ENCODE assay signal across 11 mouse cellular contexts in the genomic region with DNA sequence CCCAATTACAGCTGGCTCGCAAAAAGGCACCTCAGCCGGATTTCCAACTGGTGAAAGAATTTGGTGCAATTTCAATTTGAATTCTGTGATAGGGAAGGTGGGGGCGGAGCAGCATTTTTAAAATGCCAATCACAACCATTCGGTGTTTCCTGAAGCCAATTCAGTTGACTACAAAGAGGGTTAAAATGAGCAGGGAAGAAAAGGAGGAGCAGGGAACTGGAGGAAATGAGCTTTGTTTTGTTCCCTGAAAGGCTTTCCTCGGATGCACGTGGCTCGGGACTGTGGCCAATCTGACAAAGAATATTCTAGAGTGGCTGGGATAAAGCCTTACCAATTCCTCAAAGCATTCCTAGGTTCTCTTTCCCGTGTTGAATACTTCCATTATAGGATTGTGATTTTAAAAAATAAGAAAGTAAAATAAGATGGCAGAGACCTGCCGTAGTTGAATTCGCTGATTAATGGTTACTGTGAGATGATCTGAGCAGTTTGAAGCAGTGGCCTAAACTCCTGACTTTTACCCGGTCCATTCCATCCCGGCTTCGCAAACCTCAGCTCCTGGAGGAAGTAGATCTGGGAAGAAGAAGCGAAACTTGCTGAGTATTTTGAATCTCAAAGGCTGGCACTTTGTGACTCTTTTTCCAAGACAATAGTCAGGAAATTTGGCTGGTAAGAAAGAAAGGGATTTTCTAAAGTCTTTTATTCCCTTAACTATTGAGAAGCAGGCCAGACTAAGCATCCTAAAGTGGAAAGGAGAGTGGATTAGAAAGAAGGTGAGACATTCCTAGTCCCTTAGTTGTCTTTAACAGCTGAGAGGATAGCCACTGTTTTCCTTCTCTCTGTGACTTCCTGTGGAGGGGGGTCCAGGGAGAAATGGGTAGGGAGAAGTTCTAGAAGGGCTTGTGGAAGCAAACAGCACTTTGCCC.
DNase-seq lines count a peak whose midpoint lies in the region; ATAC-seq lines count a peak whose summit lies in the region.
"Had no signal": no experiment of that assay in that cellular context is flagged by ENCODE, and none has a peak within 500 bp of the region (broad histone marks: within the 10 kb centered on the region; RNA-seq: fewer than 3 reads in every experiment).

No protein-coding gene starts in this region.

- H3K27me3 ChIP-seq in forebrain, embryonic 10.5 days (ENCODE audit: poor library complexity, severe bottlenecking) = peaks cover 15% of the 10 kb centered on the region
- H3K27me3 ChIP-seq in forebrain, embryonic 11.5 days (ENCODE audit: control insufficient read depth, insufficient read depth, low read length) = no peaks in the 10 kb centered on the region
- H3K27me3 ChIP-seq in midbrain, embryonic 16.5 days (ENCODE audit: control insufficient read depth, insufficient read depth, low read depth, low read length) = peaks cover 4% of the 10 kb centered on the region; the same call in 1 of the 2 replicates
- peaks cover 10% of the 10 kb centered on the region for H3K27me3 ChIP-seq in midbrain, embryonic 13.5 days
- H3K27me3 ChIP-seq in kidney, embryonic 14.5 days (ENCODE audit: control insufficient read depth, insufficient read depth, low read length) = no peaks in the 10 kb centered on the region

- no peaks in the 10 kb centered on the region for H3K36me3 ChIP-seq in forebrain, embryonic 10.5 days (replicated peaks)
- no peaks in the 10 kb centered on the region for H3K36me3 ChIP-seq in forebrain, embryonic 11.5 days (ENCODE audit: control insufficient read depth, insufficient read depth, low read length)
- no peaks in the 10 kb centered on the region for H3K36me3 ChIP-seq in midbrain, embryonic 16.5 days (ENCODE audit: control insufficient read depth, insufficient read depth, low read length)
- H3K36me3 ChIP-seq in midbrain, embryonic 13.5 days = no peaks in the 10 kb centered on the region
- H3K36me3 ChIP-seq in kidney, embryonic 14.5 days (ENCODE audit: control insufficient read depth, insufficient read depth, low read length) = no peaks in the 10 kb centered on the region

- 29% methylated on average over 14 of the region's 14 CpGs for WGBS in forebrain, embryonic 10.5 days
- 25% methylated on average over 14 of the region's 14 CpGs for WGBS in forebrain, embryonic 11.5 days
- 25% methylated on average over 14 of the region's 14 CpGs for WGBS in midbrain, embryonic 16.5 days
- WGBS in midbrain, embryonic 13.5 days = 26% methylated on average over 14 of the region's 14 CpGs
- WGBS in kidney, embryonic 14.5 days = 48% methylated on average over 14 of the region's 14 CpGs

- peaks cover 37% of the 10 kb centered on the region for H3K4me1 ChIP-seq in forebrain, embryonic 10.5 days
- peaks cover 6% of the 10 kb centered on the region; the same call in 1 of the 2 replicates for H3K4me1 ChIP-seq in forebrain, embryonic 11.5 days (replicated peaks; ENCODE audit: control insufficient read depth, insufficient read depth, low read length)
- H3K4me1 ChIP-seq in midbrain, embryonic 16.5 days (ENCODE audit: control insufficient read depth, insufficient read depth, low read length) = peaks cover 5% of the 10 kb centered on the region; the same call in 1 of the 2 replicates
- peaks cover 15% of the 10 kb centered on the region for H3K4me1 ChIP-seq in midbrain, embryonic 13.5 days (replicated peaks)
- peaks cover 13% of the 10 kb centered on the region for H3K4me1 ChIP-seq in kidney, embryonic 14.5 days (ENCODE audit: control insufficient read depth, insufficient read depth, low read length)

- peak overlapping the region; percentile 59; the same call in 1 of the 2 replicates for H3K27ac ChIP-seq in forebrain, embryonic 10.5 days
- H3K27ac ChIP-seq in forebrain, embryonic 11.5 days (ENCODE audit: low read depth, low read length) = no peak overlapping the region
- no peak overlapping the region for H3K27ac ChIP-seq in midbrain, embryonic 16.5 days (ENCODE audit: low read length)
- H3K27ac ChIP-seq in midbrain, embryonic 13.5 days = no peak overlapping the region
- H3K27ac ChIP-seq in kidney, embryonic 14.5 days (ENCODE audit: low read depth, low read length) = peak overlapping the region; percentile 14; the same call in 1 of the 2 replicates

- H3K9me3 ChIP-seq in forebrain, embryonic 10.5 days = no peaks in the 10 kb centered on the region
- no peaks in the 10 kb centered on the region for H3K9me3 ChIP-seq in forebrain, embryonic 11.5 days (ENCODE audit: control insufficient read depth, low read length)
- no peaks in the 10 kb centered on the region for H3K9me3 ChIP-seq in midbrain, embryonic 16.5 days (replicated peaks; ENCODE audit: control insufficient read depth, low read length, poor library complexity, severe bottlenecking)
- no peaks in the 10 kb centered on the region for H3K9me3 ChIP-seq in midbrain, embryonic 13.5 days
- H3K9me3 ChIP-seq in kidney, embryonic 14.5 days (ENCODE audit: control insufficient read depth, low read length) = no peaks in the 10 kb centered on the region

- H3K4me2 ChIP-seq in forebrain, embryonic 11.5 days (ENCODE audit: low read depth, low read length, severe bottlenecking) = no peak overlapping the region
- peak overlapping the region; percentile 31; the same call in 1 of the 2 replicates for H3K4me2 ChIP-seq in midbrain, embryonic 16.5 days (ENCODE audit: low read length)
- no peak overlapping the region for H3K4me2 ChIP-seq in midbrain, embryonic 13.5 days (replicated peaks)
- no peak overlapping the region for H3K4me2 ChIP-seq in kidney, embryonic 14.5 days (replicated peaks; ENCODE audit: low read depth, low read length)

- no peak for DNase-seq in forebrain, embryonic 10.5 days (ENCODE audit: extremely low spot score, low spot score)
- DNase-seq in forebrain, embryonic 11.5 days (ENCODE audit: low spot score) = no peak
- DNase-seq in thymus, postnatal 14 days = no peak
- no peak for DNase-seq in right cerebral cortex, postnatal 14 days
- no peak for DNase-seq in adrenal gland, postnatal 36 days
- DNase-seq: adrenal gland, adult 2 months; right cerebral cortex, postnatal 4 days had no signal

- H3K9ac ChIP-seq in forebrain, embryonic 11.5 days (ENCODE audit: low read length) = no peak overlapping the region
- H3K9ac ChIP-seq in midbrain, embryonic 16.5 days (ENCODE audit: low read depth, low read length) = no peak overlapping the region
- no peak overlapping the region for H3K9ac ChIP-seq in midbrain, embryonic 13.5 days (replicated peaks)
- no peak overlapping the region for H3K9ac ChIP-seq in kidney, embryonic 14.5 days (ENCODE audit: low read depth, low read length)

- H3K4me3 ChIP-seq in forebrain, embryonic 10.5 days = no peak overlapping the region
- H3K4me3 ChIP-seq in forebrain, embryonic 11.5 days (ENCODE audit: low read depth, low read length) = no peak overlapping the region
- no peak overlapping the region for H3K4me3 ChIP-seq in midbrain, embryonic 16.5 days (ENCODE audit: low read depth, low read length)
- no peak overlapping the region for H3K4me3 ChIP-seq in midbrain, embryonic 13.5 days (replicated peaks)
- H3K4me3 ChIP-seq in kidney, embryonic 14.5 days (ENCODE audit: low read length) = no peak overlapping the region
- H3K4me3 ChIP-seq: erythroblast, embryonic 14.5 days had no signal

- ATAC-seq in forebrain, embryonic 11.5 days (replicated peaks; ENCODE audit: low FRiP score) = no peak
- no peak for ATAC-seq in midbrain, embryonic 16.5 days
- no peak for ATAC-seq in midbrain, embryonic 13.5 days
- no peak for ATAC-seq in kidney, embryonic 14.5 days (ENCODE audit: low FRiP score, low TSS enrichment)

Comparison
In these comparisons a context has a peak if more than half of its experiments do, and no peak if none do; other contexts are left out.
1. H3K27ac ChIP-seq: peak in forebrain, embryonic 10.5 days (single experiment) and kidney, embryonic 14.5 days (single experiment); none in forebrain, embryonic 11.5 days (single experiment), midbrain, embryonic 16.5 days (single experiment) and midbrain, embryonic 13.5 days (single experiment).